Mouse (Mus musculus) urinary bladder, postnatal 14 days (tissue): ENCODE data around the gene Cdc20.

ENCODE experiments used
- DNase-seq: peaks from one replicate; pipeline ENCODE4 v3.0.0; 2021; ENCODE audit warnings: low spot score

Cdc20 gene

DNA sequence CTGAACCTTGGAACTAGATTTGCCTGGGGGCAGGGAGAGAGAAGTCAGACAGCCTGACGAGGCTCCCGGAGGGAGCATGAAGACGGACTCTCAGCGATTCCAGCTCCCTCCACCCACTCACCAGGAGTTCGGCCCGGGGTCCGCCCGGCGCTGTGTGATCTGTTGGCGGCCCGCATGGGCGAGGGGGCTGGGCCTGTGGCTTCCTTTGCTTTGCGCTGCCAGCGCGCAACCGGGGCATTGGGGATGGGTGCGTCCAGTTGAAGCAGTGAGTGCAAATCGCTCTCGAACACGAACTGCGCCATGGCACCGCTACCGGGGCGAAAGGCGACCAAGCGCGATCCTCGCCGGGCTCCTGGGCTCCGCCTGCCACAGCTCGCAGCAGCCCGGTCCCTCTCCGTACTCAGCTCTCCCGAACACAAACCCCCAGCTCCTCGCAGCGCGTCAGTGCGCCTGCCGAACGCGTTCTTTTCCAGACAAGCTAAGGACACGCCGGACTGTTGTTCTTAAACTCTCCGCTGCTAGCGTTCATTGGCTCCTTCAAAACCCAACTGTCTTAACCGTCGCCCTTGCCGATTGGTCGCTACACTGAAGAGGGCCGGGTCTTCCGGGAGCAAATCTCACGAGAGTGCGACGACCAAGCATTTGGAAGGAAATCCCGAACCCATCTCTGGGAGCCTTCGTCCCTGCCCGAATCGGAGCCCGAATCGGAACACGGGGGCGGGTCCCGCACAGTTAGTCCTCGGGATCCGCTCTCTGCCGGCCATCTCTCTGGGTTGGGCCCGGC is at the start of gene Cdc20:
TSS of gene Cdc20 (minus strand) at position 533 of the 784 bp plus-strand sequence.
- DNase-seq: peak; percentile 92

DNA sequence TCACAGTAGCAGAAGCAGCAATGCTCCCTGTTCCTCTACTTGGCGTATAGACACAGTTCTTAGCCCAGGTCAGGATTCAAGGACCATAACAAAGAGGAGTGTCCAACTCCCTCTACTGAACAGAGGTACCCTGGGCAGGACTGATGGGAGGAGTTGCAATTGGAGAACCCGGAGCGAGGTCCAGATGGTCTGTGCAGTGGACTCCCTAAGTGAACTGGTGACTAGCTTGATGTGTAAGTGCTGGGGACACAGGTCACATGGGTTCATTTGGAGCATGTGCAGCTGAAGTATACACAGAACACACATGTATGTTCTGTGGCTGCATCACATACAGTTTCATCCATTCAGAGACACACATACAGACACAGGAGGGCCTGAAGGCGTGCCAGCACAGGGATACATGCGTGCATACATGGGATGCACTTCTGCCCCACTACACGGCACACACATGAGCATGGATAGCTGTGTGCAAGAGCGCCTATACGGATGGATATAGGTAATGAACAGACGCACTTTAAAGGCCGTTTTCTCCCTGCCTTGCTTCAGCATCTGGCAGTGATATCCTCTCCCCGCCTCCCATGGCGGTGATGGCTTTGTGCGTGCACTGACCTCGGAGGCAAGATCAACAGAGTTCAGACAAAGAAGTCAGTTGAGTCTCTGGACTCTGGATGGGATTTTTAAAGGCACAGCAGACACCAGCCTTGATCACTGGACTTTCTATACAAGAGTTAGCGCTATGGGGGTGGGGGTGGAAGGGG is 39.8 kb upstream of the Cdc20 start:
- DNase-seq: no peak

GRCm38 (mm10) chr4:118472687-118473086 is 35.5 kb upstream of the Cdc20 start:
- DNase-seq: no peak

DNA sequence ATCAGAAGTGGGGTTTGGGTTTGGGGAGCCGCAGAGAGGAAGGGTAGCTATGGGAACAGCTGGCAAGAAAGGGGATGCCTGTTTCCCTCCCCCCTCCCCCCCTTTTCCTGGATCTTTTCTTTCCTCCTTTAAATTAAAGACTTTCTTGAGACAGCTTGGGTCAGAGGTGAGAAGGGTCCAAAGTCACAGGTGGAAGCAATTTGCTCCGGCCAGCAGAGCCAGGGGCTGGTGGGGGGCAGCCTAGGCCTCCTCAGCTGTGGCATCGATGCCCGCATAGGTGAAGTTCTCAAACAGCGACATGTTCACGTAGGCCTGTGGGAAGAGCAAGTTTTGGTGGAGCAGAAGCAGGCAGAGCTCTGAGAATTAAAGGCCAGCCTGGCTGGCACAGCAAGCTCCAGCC is 34.1 kb upstream of the Cdc20 start:
- DNase-seq: no peak

GRCm38 (mm10) chr4:118465697-118466163 is 28.6 kb upstream of the Cdc20 start:
- DNase-seq: no peak

DNA sequence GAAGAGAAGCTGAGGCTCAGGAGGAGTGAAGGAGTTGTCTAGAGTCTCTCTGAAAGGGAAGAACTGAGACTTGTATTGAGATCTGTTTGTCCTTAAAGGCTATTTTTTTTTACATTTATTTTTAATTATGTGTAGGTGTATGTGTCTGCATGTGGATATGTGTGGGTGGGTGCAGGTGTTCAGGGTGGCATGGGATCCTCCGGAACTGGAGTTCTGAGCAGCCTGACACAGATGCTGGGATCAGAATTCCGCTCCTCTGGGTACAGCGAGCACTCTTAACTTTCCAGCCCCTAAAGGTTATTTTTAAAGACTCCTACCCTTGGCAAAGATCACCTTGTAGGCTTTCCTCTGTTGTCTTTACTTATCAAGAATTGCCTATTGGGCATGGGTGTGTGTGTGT is 27.8 kb upstream of the Cdc20 start:
- DNase-seq: no peak

- DNase-seq: no peak
Observed at GRCm38 (mm10) chr4:118457345-118457975, 20.3 kb upstream of the Cdc20 start, which contains the start of gene Mpl. Gene Mpl (minus strand): TSS chr4:118457513.

DNA sequence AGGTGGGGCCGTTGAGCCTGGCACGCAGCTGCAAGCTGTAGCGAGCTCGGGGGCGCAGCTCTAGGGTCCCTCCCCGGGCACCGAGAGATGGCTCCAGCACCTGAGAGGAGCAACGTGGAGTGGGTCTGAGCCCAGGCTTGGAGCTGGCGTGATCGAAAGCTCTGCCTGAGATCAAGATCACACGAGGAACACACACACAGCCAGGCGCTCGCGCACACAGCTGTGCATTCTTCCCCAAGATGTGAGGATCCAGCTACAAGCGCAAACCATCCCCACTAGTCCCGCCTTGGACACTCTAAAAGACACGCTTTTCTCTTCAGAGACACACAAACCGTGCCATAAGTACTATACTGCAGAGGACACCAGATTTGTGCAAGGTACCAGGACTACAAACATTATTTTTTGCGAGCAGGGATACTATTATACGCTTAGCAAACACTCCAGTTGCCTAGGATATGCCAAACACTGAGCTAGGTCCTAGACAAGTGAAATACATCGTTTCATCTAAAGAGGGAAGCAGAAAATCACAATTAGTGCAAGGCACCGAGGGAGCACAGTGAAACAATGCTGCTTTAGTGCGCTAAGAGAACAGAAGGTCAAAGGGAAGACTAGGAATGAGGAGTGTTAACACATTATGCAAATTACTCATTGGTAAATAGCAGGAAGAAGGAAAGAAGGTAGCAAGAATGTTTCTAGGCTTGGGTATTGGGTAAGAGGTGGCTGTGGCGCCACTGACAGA is 9.4 kb upstream of the Cdc20 start:
- DNase-seq: no peak

DNA sequence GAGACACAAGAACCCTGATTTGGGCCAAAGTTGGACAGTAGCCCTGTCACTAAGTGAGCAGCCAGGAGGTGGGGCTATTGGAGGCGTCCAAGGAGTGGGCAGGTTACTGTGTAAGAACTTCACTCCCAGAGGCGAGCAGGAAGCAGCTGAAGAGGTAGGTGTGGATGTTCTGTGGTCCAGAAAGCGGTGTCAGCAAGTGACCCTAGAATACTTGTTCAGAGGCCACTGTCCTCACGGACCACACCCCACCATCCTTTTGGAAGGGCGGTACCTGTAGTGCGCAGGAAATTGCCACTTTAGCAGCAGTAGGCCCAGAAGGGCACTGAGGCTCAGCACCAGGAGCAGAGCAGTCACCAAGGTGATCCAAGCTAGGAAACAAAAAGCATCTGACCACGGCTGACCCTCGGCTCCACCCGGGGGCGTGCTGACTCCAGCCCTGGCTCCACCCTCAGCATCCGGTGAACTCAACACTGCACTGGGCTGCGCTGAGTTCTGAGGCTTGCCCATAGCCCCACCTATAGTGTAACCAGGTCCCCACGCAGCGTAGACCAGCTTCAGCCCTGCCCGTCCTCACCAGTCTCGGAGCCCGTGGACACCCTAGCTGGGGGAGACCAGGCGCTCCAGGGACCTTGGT is 8.7 kb upstream of the Cdc20 start:
- peak; percentile 58 for DNase-seq

DNA sequence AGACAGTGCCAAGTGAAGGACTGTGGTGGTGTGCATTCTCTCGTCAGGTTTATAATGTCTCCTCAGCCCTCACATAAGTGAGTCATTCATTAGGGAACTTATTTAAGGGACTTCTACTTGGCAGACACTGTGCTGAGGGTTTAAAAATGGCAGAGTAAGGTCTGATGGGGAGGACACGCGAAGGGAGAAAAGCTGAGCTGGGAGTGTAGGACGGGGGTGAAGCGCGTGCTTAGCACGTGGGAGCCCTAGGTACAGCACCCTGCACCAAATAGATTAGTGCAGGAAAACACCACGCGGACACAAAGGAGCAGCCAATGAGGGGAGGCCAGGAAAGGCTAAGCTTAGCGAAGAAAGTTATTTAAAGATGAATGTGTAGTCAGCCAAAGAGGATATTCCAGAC is 7.9 kb upstream of the Cdc20 start:
- no peak for DNase-seq

GRCm38 (mm10) chr4:118437829-118438253 is 689 bp upstream of the Cdc20 start:
- no peak for DNase-seq

GRCm38 (mm10) chr4:118432332-118432731 is 4.8 kb downstream of the Cdc20 start:
- no peak for DNase-seq

- peak; percentile 76 for DNase-seq
Observed at GRCm38 (mm10) chr4:118429215-118429895, 7.8 kb downstream of the Cdc20 start.

GRCm38 (mm10) chr4:118428531-118429214 is 8.5 kb downstream of the Cdc20 start:
- no peak for DNase-seq

- DNase-seq: peak; percentile 94
Observed at GRCm38 (mm10) chr4:118427768-118428451, 9.2 kb downstream of the Cdc20 start, which contains the start of gene Elovl1. Gene Elovl1 (plus strand): TSS chr4:118428093.

DNA sequence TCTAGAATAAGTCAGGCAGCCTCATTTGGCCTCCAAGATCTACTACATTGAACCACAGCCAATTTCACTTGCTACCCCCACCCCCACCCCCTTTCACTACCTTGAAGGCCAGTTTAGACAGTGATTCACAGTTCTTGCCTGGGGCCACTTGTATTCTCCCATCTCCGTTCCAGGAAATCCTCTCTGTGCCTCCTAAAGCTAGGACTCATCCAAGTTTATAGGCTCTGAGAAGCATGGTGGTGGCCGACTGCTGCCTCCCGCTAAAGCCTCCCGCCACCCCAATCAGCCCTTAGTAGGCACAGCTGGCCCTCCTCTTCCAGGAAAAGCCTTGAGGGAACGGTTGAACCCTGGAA is 9.8 kb downstream of the Cdc20 start:
- DNase-seq: no peak

GRCm38 (mm10) chr4:118425374-118425773 is 11.8 kb downstream of the Cdc20 start:
- no peak for DNase-seq

DNA sequence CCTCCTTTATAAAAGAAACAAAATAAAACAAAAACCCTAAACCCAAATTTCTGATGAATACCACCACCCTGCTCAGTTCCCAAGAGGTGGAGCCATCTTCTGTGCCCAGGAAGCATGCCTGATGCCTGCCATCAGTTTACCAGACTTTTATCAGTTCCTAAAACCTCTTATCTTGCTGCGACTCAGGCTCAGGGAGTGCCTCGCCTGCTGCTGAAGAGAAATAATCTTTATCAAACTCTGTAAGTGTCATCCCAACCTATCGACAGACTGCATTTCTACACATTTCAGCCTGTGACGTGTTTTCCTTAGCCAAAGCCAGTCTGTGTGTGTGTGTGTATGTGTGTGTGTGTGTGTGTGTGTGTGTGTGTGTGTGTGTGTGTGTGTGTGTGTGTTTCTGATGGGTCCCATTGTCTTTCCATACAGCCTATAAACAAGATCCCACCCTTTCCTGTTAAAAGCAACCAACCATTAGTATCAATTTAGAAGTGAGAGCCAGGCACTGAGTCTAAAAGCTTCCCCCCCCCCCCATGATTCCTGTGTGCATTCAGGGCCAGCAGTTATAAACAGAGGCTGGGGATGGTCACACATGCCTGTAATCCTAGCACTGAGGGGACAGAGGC is 12.5 kb downstream of the Cdc20 start:
- DNase-seq: no peak

- DNase-seq: no peak
Observed at GRCm38 (mm10) chr4:118421384-118421783, 15.8 kb downstream of the Cdc20 start.
